Mouse (Mus musculus) stomach, postnatal 0 days (tissue): ENCODE results near the gene Dzip1l. TPM values are rescaled to one million over a fixed set of nuclear protein-coding genes. Genes with fewer than 3 reads are reported as not detected.

Experiments used
- ATAC-seq: fragments of 200-750 bp; cut with Nextera tagmentation; 2 replicates; pipeline ENCODE4 v1.8.0; 2017; ENCODE audit not compliant: low FRiP score, low TSS enrichment
- DNase-seq: peaks from one replicate; pipeline ENCODE4 v3.0.0-alpha.2; 2016; ENCODE audit warnings: low spot score
- H3K27ac ChIP-seq: fragments of 300-500 bp; sonication (generic); replicated peaks from 2 replicates; pipeline ENCODE4 v1.5.1; 2014; ENCODE audit warnings: mild to moderate bottlenecking, control low read depth
- H3K27me3 ChIP-seq: fragments of 300-500 bp; sonication (generic); 2 replicates; pipeline ENCODE4 v1.6.1; 2014; ENCODE audit warnings: low read length; ENCODE audit not compliant: control insufficient read depth, insufficient read depth
- H3K36me3 ChIP-seq: fragments of 300-500 bp; sonication (generic); 2 replicates; pipeline ENCODE4 v1.6.1; 2014; ENCODE audit warnings: low read length, mixed read lengths; ENCODE audit not compliant: control insufficient read depth, insufficient read depth
- H3K4me1 ChIP-seq: fragments of 300-500 bp; sonication (generic); replicated peaks from 2 replicates; pipeline ENCODE4 v1.6.1; 2014; ENCODE audit warnings: antibody characterized with exemption; ENCODE audit not compliant: control insufficient read depth, insufficient read depth
- H3K4me2 ChIP-seq: fragments of 300-500 bp; sonication (generic); replicated peaks from 2 replicates; pipeline ENCODE4 v1.6.1; 2014; ENCODE audit warnings: low read depth, mild to moderate bottlenecking, control low read depth, moderate library complexity
- H3K4me3 ChIP-seq: fragments of 300-500 bp; sonication (generic); 2 replicates; pipeline ENCODE4 v1.5.1; 2014; ENCODE audit warnings: low read depth, low read length, control low read depth
- H3K9ac ChIP-seq: fragments of 300-500 bp; sonication (generic); 2 replicates; pipeline ENCODE4 v1.6.1; 2014; ENCODE audit warnings: mild to moderate bottlenecking, low read length, control low read depth, mixed read lengths
- H3K9me3 ChIP-seq: fragments of 300-500 bp; sonication (generic); 2 replicates; pipeline ENCODE4 v1.6.1; 2016; ENCODE audit warnings: low read length; ENCODE audit not compliant: control insufficient read depth
- CTCF ChIP-seq: IDR thresholded peaks from 2 replicates; pipeline ENCODE4 v1.5.1; 2016; ENCODE audit warnings: antibody characterized with exemption, low read depth, mild to moderate bottlenecking, moderate library complexity
- EP300 ChIP-seq: optimal IDR thresholded peaks from 2 replicates; pipeline ENCODE3; 2016; ENCODE audit warnings: antibody characterized with exemption
- WGBS: fragments of 180-500 bp; shearing (Covaris S2); extraction: QIAGEN DNeasy Blood & Tissue Kit; methylation state at CpG from one replicate; pipeline ENCODE4 v1.1.7; 2014; 5-methylcytosine and 5-hydroxymethylcytosine counted together
- polyA plus RNA-seq: library from polyadenylated mRNA; unstranded; fragments of >200 nt; fragmentation: Nextera tagmentation; extraction: Ambion mirVana; gene quantifications from 2 replicates; pipeline ENCODE4 v1.2.1, GENCODE M21; 2015

Dzip1l gene
- polyA plus RNA-seq, 1 experiment from 2014 or later = 8.6 TPM

GRCm38 (mm10) chr9:99709588-99710248 lies 80.4 kb downstream of the Dzip1l start:
- DNase-seq = peak; percentile 85
- peak; percentile 88 for ATAC-seq
- H3K27ac ChIP-seq = peak overlapping the region; percentile 77
- peak overlapping the region; percentile 38; the same call in 1 of the 2 replicates for H3K9ac ChIP-seq
- TF ChIP-seq EP300 = no peak
- TF ChIP-seq CTCF = no peak
- H3K36me3 ChIP-seq = no peaks in the 10 kb centered on the region
- peak overlapping the region; percentile 13; the same call in 1 of the 2 replicates for H3K4me3 ChIP-seq
- no peaks in the 10 kb centered on the region for H3K27me3 ChIP-seq
- H3K9me3 ChIP-seq = no peaks in the 10 kb centered on the region
- no peaks in the 10 kb centered on the region for H3K4me1 ChIP-seq
- peak overlapping the region; percentile 43 for H3K4me2 ChIP-seq
- 67% methylated on average over 22 of the region's 22 CpGs for WGBS

GRCm38 (mm10) chr9:99710297-99710696 lies 81.0 kb downstream of the Dzip1l start:
- H3K4me1 ChIP-seq = no peaks in the 10 kb centered on the region
- TF ChIP-seq CTCF (no peak), EP300 (no peak)
- H3K9me3 ChIP-seq = no peaks in the 10 kb centered on the region
- no peak overlapping the region for H3K9ac ChIP-seq
- no peaks in the 10 kb centered on the region for H3K36me3 ChIP-seq
- H3K4me2 ChIP-seq = peak overlapping the region; percentile 43
- H3K4me3 ChIP-seq = no peak overlapping the region
- no peaks in the 10 kb centered on the region for H3K27me3 ChIP-seq
- WGBS = 54% methylated on average over 4 of the region's 4 CpGs
- peak overlapping the region; percentile 77 for H3K27ac ChIP-seq
- DNase-seq (no peak), ATAC-seq (peak; percentile 13; the same call in 1 of the 2 replicates)

GRCm38 (mm10) chr9:99717134-99717533 lies 87.8 kb downstream of the Dzip1l start, which contains the start of gene Cldn18:
Gene Cldn18, minus strand, starts transcription at chr9:99717267.
- no peaks in the 10 kb centered on the region for H3K4me1 ChIP-seq
- 66% methylated on average over 14 of the region's 14 CpGs for WGBS
- H3K27ac ChIP-seq = peak within 1 kb of the TSS; percentile 74
- no peaks in the 10 kb centered on the region for H3K27me3 ChIP-seq
- no peaks in the 10 kb centered on the region for H3K9me3 ChIP-seq
- H3K4me2 ChIP-seq = peak within 1 kb of the TSS; percentile 37
- H3K36me3 ChIP-seq = no peaks in the 10 kb centered on the region
- peak; percentile 95 for ATAC-seq
- peak within 1 kb of the TSS; percentile 56 for H3K9ac ChIP-seq
- TF ChIP-seq CTCF (peak; percentile 53), EP300 (no peak)
- peak within 1 kb of the TSS; percentile 43 for H3K4me3 ChIP-seq
- DNase-seq = peak; percentile 88

Other genes with a start within 250 kb of the Dzip1l start
- 5.9 and 10.2 TPM in 2 replicates for gene Mras, start 192.1 kb upstream of the Dzip1l start, polyA plus RNA-seq
- gene Nme9, start 178.0 kb upstream of the Dzip1l start, polyA plus RNA-seq = not detected in 2 replicates
- gene Armc8, start 60.6 kb upstream of the Dzip1l start, polyA plus RNA-seq = 13.0 and 13.7 TPM in 2 replicates
- 14.2 and 15.5 TPM in 2 replicates for gene Dbr1, start 53.7 kb upstream of the Dzip1l start, polyA plus RNA-seq
- 4.3 and 4.5 TPM in 2 replicates for gene A4gnt, start 17.0 kb upstream of the Dzip1l start, polyA plus RNA-seq
- gene Cldn18, start 87.8 kb downstream of the Dzip1l start, polyA plus RNA-seq = 591 and 619 TPM in 2 replicates
- not detected in 2 replicates for gene Sox14, start 246.7 kb downstream of the Dzip1l start, polyA plus RNA-seq